Mouse (Mus musculus) erythroid progenitor cell, adult 5-6 weeks (primary cell): ENCODE measurements around the gene Slc16a6. TPM values are rescaled to one million over a fixed set of nuclear protein-coding genes. Genes with fewer than 3 reads are reported as not detected.

Experiments used
- ATAC-seq: replicated peaks from 2 replicates; pipeline ENCODE4 v1.8.0; 2016; ENCODE audit warnings: moderate number of reproducible peaks, mild to moderate bottlenecking, moderate TSS enrichment, inconsistent platforms; ENCODE audit not compliant: poor library complexity, low FRiP score, severe bottlenecking
- total RNA-seq, 2 experiments: library from RNA; stranded (forward) in 1 of 2; stranded (reverse) in 1 of 2; fragments of 150-400 nt in 1 of 2; fragments of 186-747, 209-891 nt in 1 of 2; gene quantifications; 2 replicates each; pipeline versions ENCODE4 v1.2.3 to v1.2.4; 2015 to 2017; ENCODE audit warnings: low replicate concordance in 2 of 2

Gene Slc16a6
- total RNA-seq, 2 experiments from 2014 or later, result 35.6 to 94.7 TPM

GRCm38 (mm10) chr11:109458165-109458564 lies 15.2 kb downstream of the Slc16a6 start:
- ATAC-seq, result no peak

GRCm38 (mm10) chr11:109456261-109456660 lies 17.1 kb downstream of the Slc16a6 start:
- ATAC-seq, result no peak

- no peak for ATAC-seq
Observed at GRCm38 (mm10) chr11:109451169-109451568, 22.2 kb downstream of the Slc16a6 start.

GRCm38 (mm10) chr11:109445438-109446035 lies 27.9 kb downstream of the Slc16a6 start:
- ATAC-seq, result peak; percentile 86

DNA sequence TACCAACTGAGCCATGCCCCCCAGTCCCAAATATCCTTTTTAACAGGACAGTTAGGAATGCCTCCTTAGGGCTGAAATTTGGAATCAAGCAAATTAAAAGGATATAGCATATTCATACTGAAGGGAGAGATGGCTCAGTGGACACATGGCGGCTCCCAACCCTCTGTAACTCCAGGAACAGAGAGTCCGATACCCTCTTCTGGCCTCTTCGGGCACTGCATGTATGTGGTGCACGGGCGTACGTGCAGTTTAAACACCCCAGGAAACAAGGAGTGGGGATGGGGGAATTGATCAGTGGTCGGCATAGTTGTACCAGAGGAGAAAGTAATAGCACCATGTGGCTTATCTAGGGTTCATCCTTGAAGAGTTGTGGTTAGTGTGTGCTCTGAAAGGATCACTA lies 28.8 kb downstream of the Slc16a6 start:
- ATAC-seq, result 0 out of 2 replicates have a peak, but pooled peaks have one; percentile 60

DNA sequence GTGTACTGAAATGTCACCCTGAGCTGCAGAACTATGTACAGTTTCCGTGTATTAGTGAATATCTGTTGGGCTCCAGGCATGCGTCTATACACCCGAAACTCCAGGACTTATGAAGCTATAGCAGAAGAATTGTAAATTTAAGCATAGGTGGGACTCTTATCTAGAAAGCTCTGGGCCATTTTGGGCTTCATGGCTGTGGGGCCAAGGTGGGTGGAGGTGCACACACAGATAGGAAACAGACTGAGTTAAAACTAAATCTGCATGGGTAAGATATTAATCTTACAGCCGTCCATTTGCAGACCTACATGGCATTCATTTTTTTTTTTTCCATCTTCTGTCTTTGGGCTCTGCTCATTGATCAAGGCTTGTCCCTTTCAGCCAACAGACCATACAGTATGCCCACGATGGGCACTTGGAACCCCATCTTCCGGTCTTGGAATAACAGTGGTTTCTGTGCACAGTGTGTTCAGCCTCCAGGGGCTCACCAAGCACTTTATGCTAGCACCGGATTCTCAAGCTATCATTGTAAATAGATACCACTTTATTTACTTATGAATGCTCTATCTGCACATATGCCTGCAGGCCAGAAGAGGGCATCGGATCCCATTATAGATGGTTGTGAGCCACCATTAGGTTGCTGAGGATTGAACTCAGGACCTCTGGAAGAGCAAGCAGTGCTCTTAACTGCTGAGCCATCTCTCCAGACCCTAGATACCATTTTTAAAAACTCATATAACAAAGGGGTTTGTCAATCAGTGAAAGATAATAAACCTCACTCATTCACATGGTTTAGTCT lies 29.7 kb downstream of the Slc16a6 start:
- no peak for ATAC-seq

DNA sequence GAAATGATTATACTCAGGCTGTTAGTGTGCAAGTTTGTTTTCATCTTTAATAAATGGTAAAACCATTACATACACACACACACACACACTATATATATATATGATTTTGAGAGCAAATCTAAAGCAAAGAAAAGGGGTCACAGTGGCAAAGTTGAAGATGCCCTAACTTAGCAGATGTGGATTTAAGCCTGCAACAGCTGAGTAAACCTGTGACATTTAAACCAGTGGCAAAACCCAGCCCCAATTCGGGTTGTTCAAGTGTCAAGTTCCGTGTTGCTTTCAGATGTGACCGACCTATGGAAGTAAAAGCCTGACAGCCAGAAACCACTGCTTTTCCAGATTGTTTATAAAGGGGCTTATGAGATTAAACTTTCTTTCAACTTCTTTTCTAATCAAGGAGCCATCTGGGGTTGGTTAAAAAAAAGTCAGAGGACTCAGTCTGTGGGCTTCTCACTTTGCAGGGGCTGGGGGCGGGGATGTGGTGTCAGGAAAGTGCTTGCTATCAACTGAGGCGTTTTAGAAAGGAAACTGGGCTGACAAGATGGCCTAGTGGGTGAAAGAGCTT lies 31.1 kb downstream of the Slc16a6 start:
- ATAC-seq, result no peak

GRCm38 (mm10) chr11:109441119-109441518 lies 32.3 kb downstream of the Slc16a6 start:
- peak; percentile 61 for ATAC-seq

DNA sequence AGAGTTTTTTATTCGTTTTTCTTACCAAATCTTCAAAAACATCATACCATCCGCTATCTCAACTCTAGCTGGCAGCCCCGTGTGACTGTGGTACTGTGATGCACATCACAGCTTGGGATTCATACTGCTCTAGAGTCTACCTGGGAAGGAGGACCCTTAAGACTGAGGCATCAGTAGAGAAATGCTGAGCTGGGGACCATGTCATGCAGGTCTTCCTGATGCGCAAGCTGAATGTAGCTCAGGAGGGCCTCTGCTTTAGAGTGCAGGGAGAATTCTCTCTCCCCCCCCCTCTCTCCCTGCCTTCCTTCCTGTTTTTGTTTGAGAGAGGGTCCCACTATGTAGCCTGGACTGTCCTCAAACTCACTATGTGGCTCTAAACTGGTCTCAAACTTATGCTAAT lies 32.8 kb downstream of the Slc16a6 start:
- ATAC-seq, result no peak

DNA sequence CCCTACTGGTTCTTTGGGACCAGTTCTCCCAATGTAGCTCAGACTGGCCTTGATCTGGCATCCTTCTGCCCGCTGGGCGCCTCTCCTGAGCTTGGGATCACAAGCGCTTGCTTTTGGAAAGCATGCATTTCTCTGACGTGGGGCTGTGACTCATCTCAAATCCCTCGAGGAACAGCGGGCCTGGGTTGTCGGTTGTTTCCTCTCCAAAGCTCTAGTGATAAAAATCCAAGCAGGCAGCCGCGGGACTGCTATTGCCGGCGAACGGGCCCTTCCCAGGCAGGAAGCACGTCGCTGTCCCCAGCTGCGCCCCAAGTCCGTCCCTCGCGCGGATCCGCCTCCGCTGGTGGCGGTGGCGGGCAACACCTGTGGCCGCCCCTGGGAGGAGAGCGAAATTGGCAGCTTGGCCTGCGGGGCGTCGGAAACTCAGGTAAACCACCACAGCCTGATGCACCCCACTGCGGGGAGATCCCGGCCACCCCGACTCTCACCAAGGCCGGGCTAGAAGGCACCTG lies 33.5 kb downstream of the Slc16a6 start:
- peak; percentile 78 for ATAC-seq

GRCm38 (mm10) chr11:109439209-109439608 lies 34.2 kb downstream of the Slc16a6 start:
- no peak for ATAC-seq

DNA sequence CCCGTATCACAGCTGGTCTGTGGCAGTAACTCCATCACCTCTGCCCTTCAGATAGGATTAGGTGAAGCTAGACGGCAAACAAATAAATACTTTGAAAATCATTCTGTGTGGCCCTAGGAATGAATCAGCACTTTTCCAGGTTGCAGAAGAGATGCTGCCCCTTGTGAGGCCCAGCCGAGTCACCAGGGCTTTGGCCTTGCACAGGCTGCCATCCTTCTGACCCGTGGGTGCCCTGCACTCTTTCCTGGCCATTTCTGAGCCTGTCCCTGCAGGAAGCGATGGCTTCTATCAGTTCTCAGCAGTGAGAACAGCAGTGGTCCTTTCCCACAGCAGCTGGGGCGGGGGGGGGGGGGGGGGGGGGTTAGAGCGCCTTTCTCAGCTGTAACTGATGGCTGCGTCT lies 36.5 kb downstream of the Slc16a6 start:
- no peak for ATAC-seq

DNA sequence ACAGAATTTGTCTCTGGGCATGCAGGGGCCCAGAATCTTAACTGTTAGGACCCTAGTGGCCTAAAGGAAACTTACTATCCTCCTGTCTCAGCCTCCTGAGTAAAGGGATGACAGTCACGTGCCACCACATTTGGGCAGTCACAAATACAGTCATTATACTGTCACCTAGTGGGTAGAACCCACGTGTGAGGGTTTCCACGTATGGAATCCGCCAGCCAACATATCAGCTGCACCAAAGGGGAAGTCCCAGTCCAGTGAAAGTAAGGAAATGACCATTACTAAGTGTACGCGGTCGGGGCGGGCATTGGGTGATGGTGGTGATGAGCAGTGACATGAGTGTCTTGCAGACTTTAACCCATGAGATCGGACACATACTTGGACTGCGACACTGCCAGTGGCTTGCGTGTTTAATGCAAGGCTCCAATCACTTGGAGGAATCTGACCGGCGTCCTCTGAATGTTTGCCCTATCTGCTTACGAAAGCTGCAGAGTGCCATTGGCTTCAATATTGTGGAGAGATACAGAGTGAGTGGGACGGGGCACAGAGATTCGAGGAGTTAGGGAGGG lies 39.1 kb downstream of the Slc16a6 start:
- ATAC-seq, result no peak

GRCm38 (mm10) chr11:109427353-109427752 lies 46.0 kb downstream of the Slc16a6 start:
- no peak for ATAC-seq

DNA sequence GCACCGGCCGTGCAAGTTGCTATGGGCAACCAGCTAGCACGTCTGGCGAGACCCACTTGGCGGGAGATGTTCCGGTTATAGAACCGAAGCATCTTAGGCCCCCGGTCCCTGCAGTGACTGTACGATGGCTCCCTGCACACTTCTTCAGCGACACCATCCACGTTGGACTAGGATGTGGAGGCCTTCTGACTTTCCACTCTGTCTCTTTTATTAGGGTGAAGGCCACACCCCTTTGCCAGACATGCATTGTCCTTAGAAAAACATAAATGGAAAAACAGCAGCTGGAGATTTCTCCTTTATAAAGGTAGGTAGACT lies 47.2 kb downstream of the Slc16a6 start:
- ATAC-seq, result no peak

- ATAC-seq, result peak; percentile 91
Observed at GRCm38 (mm10) chr11:109425392-109426271, 47.8 kb downstream of the Slc16a6 start, which contains the start of gene Amz2. TSS of gene Amz2 (plus strand) at chr11:109425946.

GRCm38 (mm10) chr11:109423294-109423693 lies 50.1 kb downstream of the Slc16a6 start:
- ATAC-seq, result no peak

DNA sequence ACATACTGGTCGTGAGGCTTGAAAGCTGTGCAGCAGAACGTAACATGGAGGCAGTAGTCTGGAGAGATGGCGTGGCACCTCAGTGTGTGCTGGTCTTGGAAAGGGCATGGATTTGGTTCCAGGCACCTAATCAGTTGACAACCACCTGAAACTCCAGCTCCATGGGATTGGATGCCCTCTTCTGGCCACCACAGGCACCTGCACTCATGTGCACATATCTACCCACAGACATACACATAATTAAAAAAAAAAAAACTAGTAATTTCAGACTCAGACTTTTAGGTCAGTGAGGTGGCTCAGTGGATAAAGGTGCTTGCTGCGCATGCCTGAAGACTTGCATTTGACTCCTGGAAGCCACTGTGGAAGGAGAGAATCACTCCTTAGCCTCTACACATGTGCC lies 51.1 kb downstream of the Slc16a6 start:
- no peak for ATAC-seq

- no peak for ATAC-seq
Observed at GRCm38 (mm10) chr11:109421205-109421604, 52.2 kb downstream of the Slc16a6 start.

DNA sequence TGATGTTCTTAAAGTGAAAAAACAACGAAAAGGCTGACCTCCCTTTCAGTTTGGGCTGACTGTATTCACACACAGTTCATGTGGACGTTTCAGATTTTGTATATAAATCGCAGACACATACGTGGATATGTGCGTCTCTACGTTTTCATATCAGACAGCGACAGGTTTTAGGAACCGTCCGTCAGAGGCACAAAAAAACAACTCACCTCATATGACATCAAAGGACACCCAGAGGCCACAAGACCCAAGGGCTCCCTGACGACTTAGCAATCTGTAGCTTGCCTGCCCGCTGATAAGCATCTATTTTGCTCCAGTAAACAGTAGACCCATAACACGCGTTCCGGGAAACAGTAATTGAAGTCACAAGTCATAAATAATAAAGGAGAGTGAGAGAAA lies 52.8 kb downstream of the Slc16a6 start:
- ATAC-seq, result no peak
